Mouse (Mus musculus) hindbrain, embryonic 12.5 days (tissue): ENCODE measurements around the gene Nacad. TPM values are rescaled to one million over a fixed set of nuclear protein-coding genes. Genes with fewer than 3 reads are reported as not detected.

Source experiments
- ATAC-seq: fragments of 200-750 bp; cut with Nextera tagmentation; 2 replicates; pipeline ENCODE4 v1.8.0; 2017; ENCODE audit warnings: moderate TSS enrichment; ENCODE audit not compliant: low FRiP score
- H3K27ac ChIP-seq: fragments of 300-500 bp; sonication (generic); 2 replicates; pipeline ENCODE4 v1.5.1; 2016; ENCODE audit warnings: mild to moderate bottlenecking
- H3K27me3 ChIP-seq: fragments of 300-500 bp; sonication (generic); 2 replicates; pipeline ENCODE4 v1.6.1; 2016; ENCODE audit warnings: mild to moderate bottlenecking
- H3K36me3 ChIP-seq: fragments of 300-500 bp; sonication (generic); 2 replicates; pipeline ENCODE4 v1.6.1; 2016; ENCODE audit warnings: mild to moderate bottlenecking
- H3K4me1 ChIP-seq: fragments of 300-500 bp; sonication (generic); 2 replicates; pipeline ENCODE4 v1.6.1; 2016
- H3K4me2 ChIP-seq: fragments of 300-500 bp; sonication (generic); replicated peaks from 2 replicates; pipeline ENCODE4 v1.6.1; 2016; ENCODE audit warnings: mild to moderate bottlenecking
- H3K4me3 ChIP-seq: fragments of 300-500 bp; sonication (generic); 2 replicates; pipeline ENCODE4 v1.5.1; 2016; ENCODE audit warnings: mild to moderate bottlenecking
- H3K9ac ChIP-seq: fragments of 300-500 bp; sonication (generic); 2 replicates; pipeline ENCODE4 v1.6.1; 2016; ENCODE audit warnings: mild to moderate bottlenecking, moderate library complexity
- H3K9me3 ChIP-seq: fragments of 300-500 bp; sonication (generic); replicated peaks from 2 replicates; pipeline ENCODE4 v1.6.1; 2016; ENCODE audit warnings: mild to moderate bottlenecking
- WGBS: fragments of 180-500 bp; shearing (Covaris S2); methylation state at CpG from one replicate; pipeline ENCODE4 v1.1.7; 2016; 5-methylcytosine and 5-hydroxymethylcytosine counted together
- polyA plus RNA-seq: library from polyadenylated mRNA; unstranded; fragments of >200 nt; fragmentation: Nextera tagmentation; extraction: Ambion mirVana; gene quantifications from 2 replicates; pipeline ENCODE4 v1.2.1, GENCODE M21; 2016

The Nacad gene
- polyA plus RNA-seq, 1 experiment from 2014 or later, result 86.3 TPM

- H3K36me3 ChIP-seq, result peaks cover 73% of the 10 kb centered on the region
- WGBS, result 85% methylated on average over 10 of the region's 10 CpGs
- no peaks in the 10 kb centered on the region for H3K27me3 ChIP-seq
Observed at GRCm38 (mm10) chr11:6590933-6591675, 14.7 kb downstream of the Nacad start.

GRCm38 (mm10) chr11:6589838-6590237, 16.0 kb downstream of the Nacad start:
- no peak for ATAC-seq
- no peak overlapping the region for H3K9ac ChIP-seq
- WGBS, result 92% methylated on average over 7 of the region's 7 CpGs
- H3K4me2 ChIP-seq, result no peak overlapping the region
- no peaks in the 10 kb centered on the region; the same call in 1 of the 2 replicates for H3K4me1 ChIP-seq
- peaks cover 69% of the 10 kb centered on the region for H3K36me3 ChIP-seq
- no peak overlapping the region for H3K27ac ChIP-seq
- H3K27me3 ChIP-seq, result no peaks in the 10 kb centered on the region
- H3K4me3 ChIP-seq, result no peak overlapping the region
- no peaks in the 10 kb centered on the region for H3K9me3 ChIP-seq

More at GRCm38 (mm10) chr11:6590933-6591675, 14.7 kb downstream of the Nacad start:
- Histone ChIP-seq H3K4me2 (no peak overlapping the region), H3K4me1 (no peaks in the 10 kb centered on the region; the same call in 1 of the 2 replicates), H3K4me3 (no peak overlapping the region), H3K27ac (no peak overlapping the region), H3K9me3 (no peaks in the 10 kb centered on the region), H3K9ac (no peak overlapping the region)
- no peak for ATAC-seq

DNA sequence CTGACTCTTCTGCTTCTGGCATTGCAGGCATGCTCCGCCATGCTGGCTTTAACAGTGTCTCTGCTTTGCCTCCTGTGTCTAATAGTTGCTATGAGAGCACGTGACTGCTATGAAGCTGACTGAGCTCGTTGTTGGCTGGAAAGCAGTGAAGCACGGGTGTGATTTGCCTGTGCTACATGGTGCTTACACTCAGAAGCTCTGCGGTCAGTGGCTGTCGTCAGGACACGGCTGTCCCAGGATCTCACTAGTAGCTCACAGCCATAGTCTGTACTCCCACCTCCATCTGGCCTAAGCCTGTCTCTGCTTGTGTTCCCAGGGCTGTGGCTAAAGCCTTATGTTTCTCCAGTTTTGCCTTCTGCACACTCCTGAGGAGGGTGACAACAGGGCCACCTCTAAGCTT, 17.6 kb downstream of the Nacad start:
- H3K9ac ChIP-seq, result no peak overlapping the region
- no peaks in the 10 kb centered on the region for H3K9me3 ChIP-seq
- no peaks in the 10 kb centered on the region; the same call in 1 of the 2 replicates for H3K4me1 ChIP-seq
- no peak overlapping the region for H3K27ac ChIP-seq
- peaks cover 55% of the 10 kb centered on the region for H3K36me3 ChIP-seq
- no peak for ATAC-seq
- H3K27me3 ChIP-seq, result no peaks in the 10 kb centered on the region
- no peak overlapping the region for H3K4me3 ChIP-seq
- 95% methylated on average over 7 of the region's 7 CpGs for WGBS
- H3K4me2 ChIP-seq, result no peak overlapping the region

- Histone ChIP-seq H3K27ac (no peak overlapping the region), H3K4me3 (no peak overlapping the region), H3K27me3 (no peaks in the 10 kb centered on the region), H3K4me1 (no peaks in the 10 kb centered on the region), H3K9me3 (no peaks in the 10 kb centered on the region), H3K9ac (no peak overlapping the region), H3K36me3 (peaks cover 46% of the 10 kb centered on the region), H3K4me2 (no peak overlapping the region)
- WGBS, result 94% methylated on average over 7 of the region's 7 CpGs
- ATAC-seq, result no peak
Observed at GRCm38 (mm10) chr11:6587249-6587940, 18.5 kb downstream of the Nacad start.

GRCm38 (mm10) chr11:6586660-6587059, 19.2 kb downstream of the Nacad start:
- H3K4me2 ChIP-seq, result no peak overlapping the region
- H3K36me3 ChIP-seq, result peaks cover 39% of the 10 kb centered on the region
- H3K27ac ChIP-seq, result no peak overlapping the region
- WGBS, result 91% methylated on average over 3 of the region's 3 CpGs
- H3K27me3 ChIP-seq, result no peaks in the 10 kb centered on the region
- H3K4me3 ChIP-seq, result no peak overlapping the region
- no peaks in the 10 kb centered on the region for H3K4me1 ChIP-seq
- no peaks in the 10 kb centered on the region for H3K9me3 ChIP-seq
- no peak for ATAC-seq
- no peak overlapping the region for H3K9ac ChIP-seq

DNA sequence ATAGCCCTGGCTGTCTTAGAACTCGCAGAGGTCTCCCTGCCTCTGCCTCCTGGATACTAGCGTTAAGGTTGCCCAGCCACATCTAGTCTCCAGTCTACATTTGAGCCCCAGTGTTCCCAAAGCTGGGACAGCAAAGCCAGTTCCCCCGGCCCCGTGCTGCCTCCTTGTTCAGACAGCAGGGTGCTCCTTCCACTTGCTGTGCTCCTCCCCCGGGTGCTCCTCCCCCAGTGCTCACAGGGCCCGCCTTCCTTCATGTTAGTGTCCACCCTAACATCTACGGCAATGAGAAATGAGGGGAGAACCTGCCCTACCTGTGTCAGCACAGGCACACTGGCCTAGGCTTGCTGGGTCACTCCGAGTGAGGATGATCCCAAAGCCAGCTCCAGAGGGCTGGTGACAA, 20.1 kb downstream of the Nacad start:
- H3K4me3 ChIP-seq, result no peak overlapping the region
- H3K4me2 ChIP-seq, result no peak overlapping the region
- no peak for ATAC-seq
- no peaks in the 10 kb centered on the region for H3K4me1 ChIP-seq
- no peaks in the 10 kb centered on the region for H3K9me3 ChIP-seq
- no peaks in the 10 kb centered on the region for H3K27me3 ChIP-seq
- WGBS, result 94% methylated on average over 8 of the region's 8 CpGs
- H3K9ac ChIP-seq, result no peak overlapping the region
- H3K36me3 ChIP-seq, result peaks cover 29% of the 10 kb centered on the region
- no peak overlapping the region for H3K27ac ChIP-seq

- ATAC-seq, result no peak
- Histone ChIP-seq H3K27ac (no peak overlapping the region), H3K4me2 (no peak overlapping the region), H3K4me3 (no peak overlapping the region), H3K9me3 (no peaks in the 10 kb centered on the region), H3K9ac (no peak overlapping the region), H3K36me3 (peaks cover 12% of the 10 kb centered on the region), H3K27me3 (no peaks in the 10 kb centered on the region), H3K4me1 (peaks cover 7% of the 10 kb centered on the region; the same call in 1 of the 2 replicates)
- 94% methylated on average over 2 of the region's 2 CpGs for whole genome bisulfite sequencing
Observed at GRCm38 (mm10) chr11:6581560-6581959, 24.3 kb downstream of the Nacad start.

DNA sequence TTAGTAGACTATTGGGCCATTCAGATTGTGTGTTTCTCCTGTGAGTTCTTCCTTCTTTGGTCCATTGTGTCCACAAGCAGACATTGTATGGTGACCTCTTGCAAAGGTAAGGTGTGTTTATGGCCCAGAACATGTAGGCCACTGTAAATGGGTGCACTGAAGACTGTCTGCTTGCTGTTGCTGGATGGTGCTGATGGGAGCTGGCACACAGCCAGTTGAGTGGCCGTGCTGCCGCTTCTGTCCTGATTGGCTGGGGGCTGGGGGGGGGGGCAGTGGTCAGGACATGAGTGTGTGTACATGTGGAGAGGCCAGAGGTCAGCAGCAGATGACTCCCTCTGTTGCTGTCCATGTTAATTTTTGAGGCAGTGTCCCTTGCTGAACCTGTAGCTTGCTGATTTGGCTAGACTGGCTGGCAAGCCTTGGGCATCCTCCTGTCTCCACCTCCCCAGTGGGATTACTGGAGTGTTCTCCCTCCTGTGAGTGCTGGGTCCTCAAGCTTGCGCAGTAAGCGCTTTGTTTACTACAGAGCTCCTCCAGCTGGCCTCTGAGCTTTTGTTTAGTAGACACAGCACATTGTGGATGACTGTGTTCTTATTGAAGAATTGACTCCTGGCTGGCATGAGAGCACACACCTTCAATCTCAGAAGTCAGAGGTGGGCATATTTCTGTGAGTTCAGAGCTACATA, 25.6 kb downstream of the Nacad start:
- Histone ChIP-seq H3K4me3 (no peak overlapping the region), H3K36me3 (peaks cover 14% of the 10 kb centered on the region), H3K4me2 (no peak overlapping the region), H3K27ac (no peak overlapping the region), H3K9ac (no peak overlapping the region), H3K4me1 (peaks cover 7% of the 10 kb centered on the region; the same call in 1 of the 2 replicates), H3K27me3 (no peaks in the 10 kb centered on the region), H3K9me3 (no peaks in the 10 kb centered on the region)
- ATAC-seq, result 0 out of 2 replicates have a peak, but pooled peaks have one; percentile 32
- 77% methylated on average over 4 of the region's 4 CpGs for WGBS

GRCm38 (mm10) chr11:6579361-6579760, 26.5 kb downstream of the Nacad start:
- no peak overlapping the region for H3K4me2 ChIP-seq
- no peak overlapping the region for H3K27ac ChIP-seq
- H3K4me3 ChIP-seq, result no peak overlapping the region
- no peaks in the 10 kb centered on the region for H3K27me3 ChIP-seq
- 88% methylated on average over 7 of the region's 7 CpGs for WGBS
- H3K36me3 ChIP-seq, result peaks cover 10% of the 10 kb centered on the region
- no peak overlapping the region for H3K9ac ChIP-seq
- H3K4me1 ChIP-seq, result peaks cover 7% of the 10 kb centered on the region; the same call in 1 of the 2 replicates
- ATAC-seq, result no peak
- no peaks in the 10 kb centered on the region for H3K9me3 ChIP-seq

DNA sequence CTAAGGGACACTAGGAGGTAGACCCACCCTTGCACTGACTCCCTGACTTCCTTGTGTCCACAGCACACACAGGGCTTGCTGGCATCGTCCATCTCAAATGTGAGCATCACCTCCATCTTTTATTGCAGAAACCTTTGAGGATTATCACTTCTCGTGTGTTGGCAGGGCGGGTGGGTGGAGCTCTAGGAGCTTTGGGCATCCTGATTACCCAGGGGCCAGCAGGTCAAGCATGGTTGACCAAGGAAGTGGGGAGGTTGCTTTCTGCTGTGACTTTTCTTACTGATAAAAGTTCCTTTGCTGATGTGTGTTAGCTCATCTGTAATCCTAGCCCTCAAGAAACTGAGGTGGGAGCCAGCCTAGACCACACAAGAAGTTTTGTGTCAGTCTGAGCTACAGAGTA, 29.7 kb downstream of the Nacad start:
- H3K9ac ChIP-seq, result no peak overlapping the region
- H3K36me3 ChIP-seq, result peaks cover 25% of the 10 kb centered on the region
- H3K27me3 ChIP-seq, result no peaks in the 10 kb centered on the region
- H3K4me3 ChIP-seq, result no peak overlapping the region
- H3K4me2 ChIP-seq, result no peak overlapping the region
- ATAC-seq, result no peak
- H3K27ac ChIP-seq, result no peak overlapping the region
- WGBS, result 87% methylated on average over 3 of the region's 3 CpGs
- peaks cover 7% of the 10 kb centered on the region; the same call in 1 of the 2 replicates for H3K4me1 ChIP-seq
- no peaks in the 10 kb centered on the region for H3K9me3 ChIP-seq

DNA sequence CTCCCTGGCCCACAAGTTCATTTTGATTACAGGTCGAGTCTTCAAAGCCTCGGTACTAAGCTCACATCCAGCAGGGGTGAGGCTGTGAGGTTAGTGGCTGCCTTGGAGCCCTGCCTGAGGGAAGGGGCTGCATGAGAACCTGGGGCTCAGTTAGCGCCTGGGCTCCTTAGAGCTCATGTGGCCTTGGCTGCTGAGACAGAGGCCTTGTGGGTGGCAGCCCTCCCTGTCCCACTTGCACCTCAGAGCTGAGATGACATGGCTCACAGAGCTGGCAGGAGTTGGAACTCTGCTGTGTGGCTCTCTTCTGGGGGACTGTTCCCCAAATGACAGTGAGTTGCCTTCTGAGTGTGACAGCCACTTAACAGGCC, 36.5 kb downstream of the Nacad start:
- Histone ChIP-seq H3K4me2 (no peak overlapping the region), H3K27me3 (no peaks in the 10 kb centered on the region), H3K27ac (peak overlapping the region; percentile 79), H3K36me3 (peaks cover 31% of the 10 kb centered on the region), H3K9ac (no peak overlapping the region), H3K9me3 (no peaks in the 10 kb centered on the region), H3K4me3 (no peak overlapping the region), H3K4me1 (peaks cover 17% of the 10 kb centered on the region)
- ATAC-seq, result peak; percentile 42; the same call in 1 of the 2 replicates
- 61% methylated on average over 3 of the region's 3 CpGs for WGBS
